Mouse (Mus musculus): Measurements from ENCODE around the gene Sult1c2. TPM values are rescaled to one million over a fixed set of nuclear protein-coding genes. Genes with fewer than 3 reads are reported as not detected.
"Not testable (repeated sequence)": the region's sequence is repeated elsewhere in the genome, so short reads cannot be mapped to it uniquely, and the experiment has no call there.

The Sult1c2 gene
- total RNA-seq (2021) = not detected

DNA sequence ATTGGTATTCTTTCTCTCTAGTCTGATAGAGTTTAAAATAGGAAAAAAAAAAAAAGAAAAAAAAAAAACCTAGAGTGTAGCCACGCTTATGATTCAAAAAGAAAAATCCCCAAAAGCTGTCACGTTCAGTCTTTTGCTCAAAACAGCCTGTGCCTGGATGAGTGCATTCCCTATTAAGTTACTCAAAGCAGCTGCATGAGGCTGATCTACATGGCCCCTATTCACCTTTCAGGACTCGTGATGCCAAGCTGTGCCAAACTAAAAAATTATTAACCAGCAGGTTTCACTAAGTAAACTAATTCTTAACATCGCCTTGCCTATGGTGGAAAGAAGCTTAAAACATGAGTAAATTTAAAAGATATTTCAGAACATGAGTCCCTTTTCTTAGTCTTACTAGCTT is at the start of gene Sult1c2:
Gene Sult1c2 (minus strand): TSS at position 134 of the 400 bp plus-strand sequence.
- intact Hi-C loops (cut with DNase I) = no loop called here

DNA sequence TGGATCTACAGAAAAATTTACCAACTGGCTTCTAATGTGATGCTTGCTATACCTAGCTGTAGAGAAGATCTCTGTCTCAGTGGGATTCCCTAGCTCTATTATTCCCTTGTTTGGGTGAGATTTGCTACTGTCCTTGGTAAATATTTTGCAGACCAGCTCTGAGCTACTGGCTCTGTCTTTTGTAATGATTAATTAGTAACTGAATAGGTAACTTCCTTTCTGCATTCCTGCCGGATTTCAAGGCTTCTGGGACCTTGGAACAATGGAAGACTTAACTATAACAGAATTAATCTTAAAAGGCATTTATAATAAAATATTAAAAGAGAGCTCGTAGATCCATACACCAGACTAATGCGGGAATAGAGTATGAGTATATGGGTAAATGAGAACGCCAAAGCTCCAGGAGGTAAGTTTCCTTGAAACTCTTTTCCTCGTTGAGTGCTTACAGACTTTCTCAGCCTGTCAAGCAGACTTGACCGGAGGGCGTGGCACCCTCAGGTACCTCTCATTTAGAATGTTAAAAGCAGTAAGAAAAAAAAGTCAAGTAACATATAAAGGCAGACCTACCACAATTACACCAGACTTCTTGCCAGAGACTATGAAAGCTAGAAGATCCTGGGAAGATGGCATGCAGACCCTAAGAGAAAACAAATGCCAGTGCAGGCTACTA is 33.0 kb upstream of the Sult1c2 start:
- intact Hi-C loops (cut with DNase I); DNase-seq: not testable (repeated sequence)

More for the DNA sequence above, at the start of gene Sult1c2:
- no peak for DNase-seq

DNA sequence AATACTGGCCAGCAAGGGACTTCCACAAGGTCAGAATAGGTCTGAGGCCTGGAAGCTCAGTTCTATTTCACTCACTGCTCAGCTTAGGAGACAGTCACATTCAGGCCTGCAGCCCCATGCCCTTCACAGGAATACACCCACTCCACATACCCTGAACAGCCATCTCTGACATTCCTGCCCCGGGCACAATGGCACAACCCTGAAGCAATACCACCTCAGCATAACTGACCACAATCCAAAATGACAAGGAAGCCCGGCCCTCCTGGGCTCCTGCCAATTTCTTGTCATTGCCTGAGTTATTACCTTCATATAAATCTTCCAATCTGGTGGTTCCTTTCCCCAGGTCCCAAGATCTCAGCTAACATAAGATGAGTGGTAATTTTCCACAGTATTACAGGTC is 28.3 kb upstream of the Sult1c2 start:
- intact Hi-C loops (cut with DNase I) = no loop called here

DNA sequence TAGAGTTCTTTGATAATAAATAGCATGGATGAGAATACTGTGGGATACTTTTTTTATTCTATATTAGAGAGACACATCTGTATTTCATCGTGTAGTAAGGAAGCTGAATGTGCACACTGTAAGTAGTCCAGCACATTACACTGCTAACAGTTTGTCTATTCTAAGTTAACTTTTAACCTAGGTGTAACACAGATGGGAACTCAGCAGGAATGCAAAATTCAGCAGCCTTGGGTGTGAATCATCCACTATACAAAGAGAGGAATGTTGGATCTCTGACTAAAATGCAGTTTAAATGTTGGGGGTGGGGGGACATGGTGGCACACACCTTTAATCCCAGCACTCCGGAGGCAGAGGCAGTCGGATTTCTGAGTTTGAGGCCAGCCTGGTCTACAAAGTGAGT is 26.1 kb upstream of the Sult1c2 start:
- intact Hi-C loops (cut with DNase I) = no loop called here
- no peak for DNase-seq

More for the DNA sequence above, 28.3 kb upstream of the Sult1c2 start:
- DNase-seq = no peak

DNA sequence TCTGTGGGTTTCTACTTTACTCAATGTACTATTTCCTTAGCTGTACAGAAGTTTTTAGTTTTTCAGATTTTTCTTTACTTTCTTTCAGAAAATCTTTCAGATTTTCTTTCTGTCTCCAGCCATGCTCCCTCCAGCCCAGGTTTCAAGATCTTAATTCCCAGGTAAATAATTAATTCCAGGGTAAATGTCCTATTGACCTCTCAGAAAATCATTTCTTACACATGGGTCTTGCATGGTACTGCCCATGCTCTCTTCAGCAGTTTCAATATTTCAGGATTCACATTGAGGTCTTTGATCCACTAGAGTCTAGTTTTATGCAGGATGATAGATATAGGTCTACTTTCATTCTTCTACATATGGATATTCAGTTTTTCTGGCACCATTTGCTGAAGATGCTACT is 23.8 kb upstream of the Sult1c2 start:
- intact Hi-C loops (cut with DNase I) = no loop called here
- no peak for DNase-seq

DNA sequence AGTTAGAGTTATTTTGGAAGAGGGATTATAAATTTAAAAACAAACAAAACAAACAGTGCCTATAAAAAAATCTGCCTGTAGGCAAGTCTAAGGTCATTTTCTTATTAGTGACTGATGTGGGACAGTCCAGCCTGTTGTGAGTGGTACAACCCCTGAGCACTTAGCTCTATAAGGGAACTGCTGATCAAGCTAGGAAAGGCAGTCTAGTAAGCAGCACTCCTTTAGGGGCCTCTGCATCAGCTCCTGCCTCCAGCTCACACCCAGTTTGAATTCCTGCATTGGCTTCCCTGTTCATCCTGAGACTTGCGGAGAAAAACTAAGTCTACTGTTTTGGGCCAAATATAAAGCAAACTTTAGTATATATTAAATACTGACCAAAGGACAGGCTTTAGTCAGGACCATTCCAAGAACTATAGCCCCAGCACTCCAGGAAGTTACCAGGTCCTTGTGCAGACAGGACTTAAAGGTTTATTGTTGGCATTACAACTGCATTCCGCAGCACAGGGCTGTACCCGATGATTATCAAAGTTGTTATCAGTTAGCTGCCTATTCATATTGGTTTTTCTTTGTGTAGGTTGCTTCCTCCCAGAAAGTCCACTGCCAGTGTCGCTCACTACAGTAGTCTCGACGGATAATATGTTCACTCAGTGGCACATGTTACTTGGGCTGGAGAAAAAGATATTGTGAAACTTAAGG is 19.3 kb upstream of the Sult1c2 start:
- no peak for DNase-seq
- intact Hi-C loops (cut with DNase I) = no loop called here

DNA sequence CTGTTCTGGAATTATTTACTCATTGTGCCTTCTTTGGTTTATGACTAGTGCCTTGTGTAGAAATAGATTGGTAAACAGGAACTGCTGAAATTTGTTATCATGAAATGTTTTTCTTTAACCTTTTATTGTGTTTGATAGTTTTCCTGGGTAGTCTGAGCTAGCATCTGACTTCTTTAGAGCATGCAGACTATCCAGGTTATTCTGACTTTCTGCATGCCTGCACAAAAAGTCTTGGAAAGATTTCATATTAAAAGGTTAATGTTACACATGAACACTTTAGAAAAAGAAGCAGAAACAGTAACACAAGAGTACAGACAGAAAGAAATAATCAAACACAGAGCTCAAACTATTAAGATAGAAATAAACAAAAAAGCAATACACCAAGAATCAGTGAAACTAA is 14.4 kb upstream of the Sult1c2 start:
- intact Hi-C loops (cut with DNase I) = no loop called here
- no peak for DNase-seq

DNA sequence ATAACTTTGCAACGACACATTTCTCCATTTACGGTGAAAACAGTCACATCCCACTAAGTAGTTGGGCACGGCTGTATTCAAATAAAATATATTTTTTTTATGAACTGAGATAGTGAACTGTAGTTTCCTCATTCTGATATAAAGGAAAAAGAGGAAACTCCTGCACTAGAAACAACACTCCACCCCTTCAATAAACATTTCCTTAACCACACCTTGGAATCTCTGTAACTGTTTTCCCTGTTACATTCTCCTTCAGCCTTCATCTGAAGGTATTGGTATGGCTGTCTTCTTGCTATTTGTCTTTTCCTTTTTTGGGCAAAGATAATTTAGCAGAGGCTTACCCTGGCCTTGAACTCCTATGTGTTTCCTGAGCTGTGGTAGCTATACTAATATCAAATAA is 8.9 kb upstream of the Sult1c2 start:
- DNase-seq = no peak
- intact Hi-C loops (cut with DNase I) = no loop called here

DNA sequence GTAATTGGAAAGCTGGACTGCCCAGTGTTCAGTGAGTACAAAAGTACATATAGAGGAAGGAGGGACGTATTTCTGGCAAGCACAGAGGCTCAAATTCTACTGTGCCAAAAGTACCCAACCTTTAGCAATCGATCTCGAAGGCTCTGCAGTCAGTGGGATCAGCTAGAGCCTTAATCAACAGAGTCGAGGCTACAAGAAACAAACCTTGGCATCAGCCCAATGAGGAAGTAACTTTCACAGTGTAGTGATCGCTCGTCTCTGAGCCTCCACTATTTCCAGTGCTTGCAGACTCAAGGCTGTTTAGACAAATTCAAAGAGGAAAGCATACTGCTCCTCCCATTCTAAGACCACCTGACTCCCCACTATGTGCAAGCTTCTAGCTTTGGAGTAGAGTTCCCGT is 343 bp downstream of the Sult1c2 start:
- intact Hi-C loops (cut with DNase I) = no loop called here
- DNase-seq = peak in 1 of 2 experiments; percentile 7

DNA sequence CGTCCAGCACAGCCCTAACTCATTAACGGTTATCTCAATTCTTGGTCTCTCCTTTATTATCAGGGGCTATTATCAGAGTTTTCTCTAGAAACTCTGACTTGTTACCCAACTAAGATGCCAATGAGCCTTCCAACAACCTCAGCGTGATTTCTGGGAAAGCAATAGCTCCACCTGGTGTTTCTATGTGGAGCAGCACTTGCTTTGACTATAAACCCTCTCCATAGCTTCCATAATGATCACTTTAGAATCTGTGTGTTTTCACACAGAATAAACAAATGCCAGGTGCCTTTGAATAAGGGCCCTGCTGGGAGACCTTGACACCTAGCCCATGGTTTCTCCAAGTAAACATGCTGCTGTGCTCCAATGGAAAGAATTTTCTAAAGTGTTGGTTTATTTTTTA is 12.8 kb downstream of the Sult1c2 start:
- DNase-seq = peak; percentile 10 to 38
- intact Hi-C loops (cut with DNase I) = loop anchor here (1.0 to 10.0 kb wide), 4 partner anchors 156 to 1273 kb away; no protein-coding TSS in a partner anchor

DNA sequence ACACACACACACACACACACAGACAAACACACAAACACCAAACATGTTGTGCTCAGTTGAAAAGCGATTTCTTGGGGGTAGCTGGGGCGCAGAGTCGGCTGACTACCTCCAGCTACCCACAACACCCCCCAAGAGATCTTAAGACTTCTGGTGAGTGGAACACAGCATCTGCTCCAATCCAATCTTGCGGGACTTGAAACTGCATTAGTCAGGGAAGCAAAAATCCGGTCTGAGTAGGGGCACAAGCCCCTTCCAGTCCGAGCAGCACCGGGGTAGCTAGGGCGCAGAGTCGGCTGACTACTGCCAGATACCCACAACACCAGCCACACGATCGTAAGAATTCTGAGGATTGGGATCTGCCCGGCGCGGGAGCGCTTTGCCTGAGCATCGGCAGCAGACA is 42.2 kb downstream of the Sult1c2 start:
- intact Hi-C loops (cut with DNase I) = not testable (repeated sequence)

DNA sequence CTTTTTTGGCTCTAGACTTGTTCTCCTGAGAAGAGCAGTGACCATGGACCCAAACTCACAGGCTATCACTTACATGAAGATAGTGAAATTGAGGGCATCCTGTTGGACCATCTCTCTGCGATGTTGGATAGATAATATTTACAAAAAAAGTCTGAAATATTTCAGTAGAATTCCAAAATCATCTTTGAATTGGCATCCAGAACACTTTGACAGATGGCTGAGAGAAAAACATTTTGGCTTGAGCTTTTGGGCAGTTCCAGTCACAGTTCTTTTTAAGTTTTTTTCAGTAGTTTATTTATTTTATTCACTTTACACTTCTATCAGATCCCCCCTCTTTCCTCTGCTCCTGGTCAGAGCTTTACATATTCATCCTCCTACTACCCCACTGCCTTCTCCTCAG is 62.8 kb downstream of the Sult1c2 start:
- intact Hi-C loops (cut with DNase I) = no loop called here
- DNase-seq = no peak

More for the DNA sequence above, 42.2 kb downstream of the Sult1c2 start:
- DNase-seq = not testable (repeated sequence)

Other genes starting within 250 kb of the Sult1c2 start
- gene Sgo1, start 157.0 kb downstream of the Sult1c2 start, total RNA-seq (2021) = 1 to 10 TPM; 3.4 to 3.8 TPM
- gene Sult1c1, start 144.3 kb upstream of the Sult1c2 start, total RNA-seq (2021) = not detected